Mouse (Mus musculus): ENCODE measurements around the gene Sipa1l2. TPM values are rescaled to one million over a fixed set of nuclear protein-coding genes. Genes with fewer than 3 reads are reported as not detected.

Gene Sipa1l2
- total RNA-seq, 2 experiments from 2014 or later = 7.4 to 11.6 TPM

DNA sequence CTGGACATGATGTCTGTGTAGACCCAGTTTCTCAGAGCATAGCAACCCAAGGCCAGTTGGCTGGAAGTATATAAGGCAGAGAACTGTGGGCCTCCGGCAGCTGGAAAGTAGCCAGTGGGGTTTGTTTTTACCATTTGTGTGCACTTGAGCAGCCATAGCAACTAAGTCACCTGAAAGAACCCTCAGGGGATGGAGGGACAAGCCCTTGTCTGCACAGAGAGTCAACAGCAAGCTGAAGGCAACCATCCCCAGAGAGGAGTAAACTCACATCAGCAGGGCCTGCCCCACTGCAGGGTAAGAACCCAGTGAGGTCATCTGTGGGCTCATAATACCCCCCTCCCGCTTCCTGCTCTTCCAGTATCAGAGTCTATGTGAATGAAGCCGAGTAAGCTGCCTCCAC is 14.7 kb upstream of the Sipa1l2 start:
- no peak for ATAC-seq (ENCODE audit: poor library complexity, severe bottlenecking)

DNA sequence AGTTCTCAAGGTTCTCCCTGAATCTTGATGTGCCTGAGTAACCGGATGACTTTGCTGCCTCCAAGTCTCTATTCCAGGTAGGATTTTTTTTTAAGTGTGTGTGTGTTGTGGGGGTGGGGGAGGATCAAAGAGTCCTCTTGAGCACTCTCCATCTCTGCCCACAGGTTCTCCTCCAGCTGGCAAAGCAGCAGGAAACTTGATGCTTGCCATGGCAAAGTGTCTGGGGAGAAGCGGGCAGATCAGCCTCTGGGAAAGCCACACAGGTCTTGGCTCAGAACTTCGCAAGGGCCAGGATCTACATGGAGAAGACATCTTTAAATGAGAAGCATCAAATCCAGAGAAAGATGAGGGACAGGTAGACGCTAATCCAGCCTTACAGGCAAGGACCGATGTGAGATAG is 10.8 kb upstream of the Sipa1l2 start:
- ATAC-seq (ENCODE audit: poor library complexity, severe bottlenecking) = no peak

DNA sequence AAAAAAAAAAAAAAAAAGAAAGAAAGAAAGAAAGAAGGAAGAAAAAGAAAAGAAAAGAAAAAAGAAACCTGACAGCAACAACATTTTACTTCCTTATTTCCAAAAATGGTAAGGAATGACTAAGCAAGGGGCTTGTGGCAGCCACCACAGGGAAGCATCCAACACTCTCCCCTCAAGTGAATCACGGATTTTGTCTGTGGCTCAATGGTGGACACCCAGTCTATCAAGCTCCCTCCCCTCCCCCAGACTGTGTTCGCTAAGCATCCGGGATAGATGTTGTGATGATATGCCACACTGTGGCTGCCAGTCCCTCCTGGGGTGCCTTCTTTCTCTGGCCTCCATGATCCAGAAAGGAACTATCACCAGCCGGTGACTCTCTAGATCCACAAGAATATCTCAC is 6.5 kb upstream of the Sipa1l2 start:
- peak; percentile 68 for ATAC-seq (ENCODE audit: poor library complexity, severe bottlenecking)

DNA sequence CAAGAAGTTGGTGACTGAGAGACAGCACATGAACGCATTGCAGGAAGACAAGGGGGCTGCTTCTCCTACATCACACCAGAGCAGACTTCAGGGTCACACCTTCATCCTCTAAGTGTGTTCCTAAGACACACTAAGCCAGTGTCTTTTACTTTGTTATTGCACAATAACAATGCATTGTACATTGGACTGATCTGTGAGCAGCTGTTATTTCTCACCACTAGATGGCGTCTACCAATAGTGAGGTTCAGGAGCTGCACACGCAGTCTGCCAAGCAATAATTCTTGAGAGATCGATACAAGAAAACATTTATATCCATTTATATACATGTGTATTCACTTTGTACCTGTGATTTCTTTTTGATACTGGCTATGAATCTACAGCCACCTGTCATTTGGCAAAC is 4.7 kb upstream of the Sipa1l2 start:
- ATAC-seq (ENCODE audit: poor library complexity, severe bottlenecking) = peak; percentile 33

DNA sequence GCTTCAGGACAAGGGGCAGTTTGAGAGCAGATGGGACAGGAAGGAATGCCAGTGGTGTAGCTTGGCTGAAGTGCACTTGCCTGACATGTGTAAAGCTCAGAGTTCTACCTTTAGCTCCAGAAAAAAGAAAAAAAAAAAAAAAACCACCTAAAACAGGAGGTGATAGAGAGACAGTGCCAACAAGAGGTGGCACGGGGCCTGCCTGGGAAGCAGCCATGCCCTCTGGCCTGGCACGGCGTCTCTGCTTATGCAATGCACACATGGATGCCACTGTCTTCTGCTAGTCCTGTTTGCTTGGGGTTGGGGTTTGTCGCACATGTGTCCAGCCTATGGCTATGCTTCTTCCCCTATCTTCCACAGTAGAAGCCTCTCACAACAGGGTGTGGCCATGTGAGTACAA is 2.6 kb upstream of the Sipa1l2 start:
- no peak for ATAC-seq (ENCODE audit: poor library complexity, severe bottlenecking)

DNA sequence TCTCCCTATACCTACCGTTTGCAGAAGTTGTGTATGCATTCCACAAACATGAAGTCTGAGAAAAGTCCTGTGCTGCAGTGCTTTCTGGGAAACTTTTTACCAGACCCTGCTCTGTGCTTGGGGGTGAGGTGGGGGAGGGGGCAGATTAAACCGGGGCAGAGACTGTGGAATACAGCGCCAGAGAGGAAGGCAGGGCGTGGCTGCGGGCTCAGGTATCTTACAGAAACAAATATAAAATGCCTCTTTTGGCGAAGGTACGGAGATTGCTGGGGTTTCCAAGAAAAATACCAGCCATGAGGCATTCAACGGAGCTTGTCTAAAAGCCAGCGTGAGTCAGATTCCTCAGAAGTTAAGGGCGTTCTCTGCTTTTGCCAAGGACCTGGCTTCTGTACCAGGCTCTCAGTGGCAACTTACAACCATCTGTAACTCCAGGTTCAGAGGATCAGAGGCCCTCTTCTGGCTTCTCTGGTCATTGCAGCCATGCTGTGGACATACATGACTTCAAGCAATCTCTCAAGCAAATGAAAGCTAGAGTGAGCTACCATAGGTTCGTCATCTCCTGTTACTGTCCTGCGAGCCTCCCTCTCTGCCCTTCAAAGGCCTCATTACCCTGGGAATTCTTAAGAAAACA is 1.3 kb upstream of the Sipa1l2 start:
- ATAC-seq (ENCODE audit: poor library complexity, severe bottlenecking) = no peak

DNA sequence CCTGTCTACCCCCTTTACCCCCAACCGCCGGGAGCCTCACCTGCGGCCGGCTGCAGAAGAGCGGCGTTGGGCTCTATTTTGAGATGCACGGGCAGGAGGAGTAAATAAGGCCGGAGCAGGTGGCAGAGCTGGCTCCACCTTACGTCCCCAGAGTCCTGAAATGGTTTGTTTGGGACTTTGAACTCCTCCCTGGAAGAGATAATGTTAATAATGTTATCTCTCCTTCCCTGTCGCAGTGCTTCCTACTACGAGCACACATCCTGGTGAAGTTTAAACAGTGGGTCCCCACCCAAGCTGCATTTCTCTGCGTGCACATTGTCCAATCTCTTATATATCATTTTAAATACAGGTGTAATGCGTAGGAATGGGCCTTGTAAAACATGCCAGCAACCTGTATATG is 781 bp upstream of the Sipa1l2 start:
- ATAC-seq (ENCODE audit: poor library complexity, severe bottlenecking) = no peak

DNA sequence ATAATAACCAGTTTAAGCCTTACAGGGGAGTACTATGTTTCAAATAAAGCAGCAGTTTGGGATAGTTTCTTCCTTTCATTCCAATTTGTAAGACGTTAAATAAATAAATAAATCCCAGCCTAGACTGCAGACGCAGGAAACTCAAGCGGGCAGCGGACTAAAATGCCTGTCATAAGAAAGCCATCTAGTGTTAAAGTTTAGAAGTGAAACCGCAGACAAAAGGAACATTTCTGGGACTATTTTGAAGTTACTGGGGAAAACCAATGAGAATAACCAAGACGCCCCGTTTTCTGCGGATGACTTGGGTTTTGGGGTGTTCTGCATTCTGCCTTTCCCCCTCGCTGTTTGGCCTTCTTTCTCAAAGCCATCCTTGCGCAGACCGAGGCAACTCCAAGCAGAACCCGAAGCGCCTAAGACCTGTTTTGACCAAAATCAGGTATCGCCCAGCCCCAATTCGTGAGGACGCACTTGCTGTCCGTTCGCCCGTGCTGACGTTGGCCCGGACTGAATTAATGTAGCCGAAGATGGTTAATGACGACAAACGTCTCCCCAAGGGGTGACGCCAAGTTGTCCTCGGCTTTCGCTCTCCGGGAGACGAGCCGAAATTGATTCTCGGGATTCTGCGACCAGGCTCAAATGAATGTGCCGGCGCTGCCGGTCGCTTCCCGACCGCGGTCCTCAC is 616 bp downstream of the Sipa1l2 start:
- ATAC-seq (ENCODE audit: poor library complexity, severe bottlenecking) = 0 out of 2 replicates have a peak, but pooled peaks have one; percentile 11

DNA sequence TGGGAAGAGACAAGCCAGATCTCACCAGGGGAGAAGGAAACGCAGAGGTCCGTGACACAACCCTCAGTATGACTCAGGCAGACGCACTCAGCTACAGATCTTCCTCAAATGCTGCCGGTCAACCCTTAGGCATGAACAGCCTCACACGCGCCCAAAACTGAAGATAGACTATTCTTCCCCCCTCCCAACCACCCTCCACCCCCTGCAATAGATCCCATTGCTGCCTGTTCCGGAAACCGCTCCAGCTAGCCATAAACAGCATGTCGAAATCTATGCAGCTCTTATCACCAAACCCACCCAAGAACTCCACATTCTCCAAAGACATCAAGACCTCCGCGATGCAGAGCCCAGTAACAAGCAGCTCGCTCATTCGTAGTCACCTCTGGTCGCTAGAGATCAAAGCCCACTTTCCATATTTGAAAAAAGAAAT is 1.2 kb downstream of the Sipa1l2 start:
- ATAC-seq (ENCODE audit: poor library complexity, severe bottlenecking) = peak; percentile 64

DNA sequence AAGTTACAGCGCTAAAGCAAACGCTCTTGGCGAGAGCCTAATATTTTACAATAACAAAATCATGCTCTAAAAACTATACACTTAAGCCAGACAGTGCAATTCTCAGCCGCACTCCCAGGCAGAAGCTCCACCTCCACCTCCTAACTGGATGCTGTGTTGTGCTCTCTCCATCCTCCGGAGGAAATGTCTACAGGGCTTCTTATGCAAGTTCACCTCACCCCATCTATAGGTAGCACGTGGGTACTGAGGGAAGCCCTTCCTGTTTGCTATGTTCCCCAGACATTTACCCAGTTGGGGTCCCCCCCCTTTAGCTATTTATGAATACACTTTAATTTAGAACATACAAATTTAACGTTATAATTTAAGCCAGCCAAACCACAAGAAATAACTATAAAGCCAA is 2.0 kb downstream of the Sipa1l2 start:
- ATAC-seq (ENCODE audit: poor library complexity, severe bottlenecking) = peak; percentile 50

DNA sequence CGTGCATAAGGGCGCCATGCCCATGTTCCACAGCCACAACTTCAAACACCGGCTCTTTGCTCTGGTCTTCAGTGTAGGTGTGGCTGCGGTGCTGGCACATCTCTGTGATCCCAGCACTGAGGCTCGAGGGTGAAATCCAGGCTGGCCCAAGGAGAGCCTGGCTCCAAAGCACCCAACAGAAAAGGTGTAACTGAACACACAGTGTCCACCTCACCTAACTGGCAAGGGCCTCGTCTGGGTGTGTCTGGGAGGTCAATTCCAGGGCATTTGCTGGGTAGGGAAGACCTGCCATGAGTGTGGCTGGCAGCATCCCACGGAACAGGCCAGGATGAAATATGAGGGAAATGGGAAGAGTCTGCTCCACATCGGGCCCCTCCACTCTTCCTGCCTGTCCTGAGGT is 6.7 kb downstream of the Sipa1l2 start:
- ATAC-seq (ENCODE audit: poor library complexity, severe bottlenecking) = no peak

DNA sequence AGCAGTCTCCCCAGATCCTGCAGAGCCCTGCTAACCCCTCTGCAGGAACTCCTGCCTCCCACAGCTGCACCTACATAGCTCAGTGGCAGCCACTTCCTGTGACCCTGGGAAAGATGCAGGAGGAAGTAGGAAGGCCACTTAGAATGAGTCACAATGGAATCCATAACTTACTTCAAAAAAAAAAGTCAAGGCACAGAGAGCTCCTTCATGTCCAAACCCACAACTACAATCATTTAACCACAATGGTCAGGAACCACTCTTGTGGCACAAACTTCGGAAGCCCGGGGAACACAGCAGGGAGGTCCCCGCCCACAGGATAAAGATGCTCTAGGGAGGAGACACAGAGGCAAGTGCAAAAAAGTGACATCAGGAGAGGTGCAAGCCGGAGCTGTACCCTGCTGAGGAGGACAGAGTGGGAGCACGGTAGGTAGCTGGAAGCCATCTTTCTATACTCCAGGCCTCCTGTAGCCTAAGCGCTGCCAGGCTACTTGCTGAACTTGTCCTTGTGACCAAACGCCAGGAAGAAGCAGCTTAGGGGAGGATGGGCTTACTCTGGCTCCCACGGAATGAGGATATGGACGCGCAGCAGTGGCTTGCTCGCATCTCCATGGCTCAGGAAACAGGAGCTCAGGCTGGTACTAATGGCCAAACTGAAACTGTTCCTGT is 8.7 kb downstream of the Sipa1l2 start:
- peak; percentile 34 for ATAC-seq (ENCODE audit: poor library complexity, severe bottlenecking)

DNA sequence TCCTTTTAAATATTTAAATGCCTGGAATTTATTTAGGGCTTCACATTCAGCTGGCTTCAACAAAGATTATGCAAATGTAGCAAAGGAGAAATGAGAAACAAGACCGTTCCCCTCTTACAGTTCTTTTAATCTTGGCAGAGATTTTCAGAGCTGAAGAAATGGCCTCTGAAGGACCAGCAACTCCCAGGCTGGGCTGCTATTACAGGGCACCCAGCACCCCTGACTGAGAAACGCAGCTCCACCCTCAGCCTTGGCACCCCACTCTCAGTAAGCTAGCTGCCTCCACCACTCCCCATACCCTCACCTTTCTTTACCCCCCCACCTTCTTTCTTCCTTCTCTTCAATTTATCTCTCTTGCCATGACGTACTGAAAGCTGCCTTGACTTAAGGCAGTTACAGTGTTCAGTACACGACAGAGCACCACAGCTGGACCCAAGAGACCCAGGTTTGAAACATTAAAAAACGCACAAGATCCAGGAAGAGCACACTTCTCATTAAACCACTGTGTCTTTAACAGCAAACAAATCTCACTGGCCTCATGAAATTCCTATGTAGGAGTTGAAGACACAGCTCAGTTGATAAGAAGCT is 10.4 kb downstream of the Sipa1l2 start:
- no peak for ATAC-seq (ENCODE audit: poor library complexity, severe bottlenecking)

DNA sequence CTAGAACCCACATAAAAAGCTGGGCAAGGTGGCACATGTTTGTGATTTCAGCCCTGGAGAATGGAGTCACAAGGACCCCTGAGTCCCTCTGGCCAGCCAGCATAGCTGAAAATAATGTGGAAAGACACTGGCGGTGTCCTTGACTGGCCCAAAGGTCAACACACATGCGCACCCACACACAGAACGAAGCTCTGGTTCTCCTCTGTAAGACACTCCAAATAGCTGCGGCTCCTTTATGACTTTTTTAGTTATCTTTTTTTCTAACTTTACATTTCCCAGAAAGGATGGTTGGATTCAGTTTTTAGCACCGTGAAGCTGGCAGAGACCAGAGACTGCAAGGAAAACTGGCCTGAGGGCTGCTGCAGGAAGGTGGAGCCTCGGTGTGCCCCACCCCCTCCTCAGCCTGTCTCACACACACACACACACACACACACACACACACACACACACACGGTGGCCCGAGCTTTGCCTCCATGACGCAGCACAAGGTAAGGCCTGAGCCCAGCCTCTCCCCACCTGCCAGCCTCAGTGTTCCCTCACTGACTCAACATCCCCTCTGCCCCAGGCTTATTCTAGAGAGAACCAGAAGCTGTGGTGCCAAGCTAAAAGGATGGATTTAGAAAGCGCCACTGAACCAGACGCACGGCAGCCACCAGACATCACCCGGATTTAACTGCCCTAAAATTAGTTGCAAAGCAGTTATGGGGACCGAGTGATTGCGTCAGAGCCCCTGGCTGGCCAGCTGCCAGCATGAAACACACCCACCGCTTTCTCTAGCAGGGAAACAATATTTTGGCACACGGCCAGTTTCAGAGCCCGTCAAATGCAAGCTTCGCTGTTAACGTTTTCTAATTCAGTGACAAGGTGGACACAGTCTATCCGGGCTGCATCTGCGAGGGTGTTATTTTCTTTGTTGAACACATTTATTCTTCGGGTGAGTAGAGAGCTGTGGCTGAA is 11.2 kb downstream of the Sipa1l2 start:
- peak; percentile 59 for ATAC-seq (ENCODE audit: poor library complexity, severe bottlenecking)

DNA sequence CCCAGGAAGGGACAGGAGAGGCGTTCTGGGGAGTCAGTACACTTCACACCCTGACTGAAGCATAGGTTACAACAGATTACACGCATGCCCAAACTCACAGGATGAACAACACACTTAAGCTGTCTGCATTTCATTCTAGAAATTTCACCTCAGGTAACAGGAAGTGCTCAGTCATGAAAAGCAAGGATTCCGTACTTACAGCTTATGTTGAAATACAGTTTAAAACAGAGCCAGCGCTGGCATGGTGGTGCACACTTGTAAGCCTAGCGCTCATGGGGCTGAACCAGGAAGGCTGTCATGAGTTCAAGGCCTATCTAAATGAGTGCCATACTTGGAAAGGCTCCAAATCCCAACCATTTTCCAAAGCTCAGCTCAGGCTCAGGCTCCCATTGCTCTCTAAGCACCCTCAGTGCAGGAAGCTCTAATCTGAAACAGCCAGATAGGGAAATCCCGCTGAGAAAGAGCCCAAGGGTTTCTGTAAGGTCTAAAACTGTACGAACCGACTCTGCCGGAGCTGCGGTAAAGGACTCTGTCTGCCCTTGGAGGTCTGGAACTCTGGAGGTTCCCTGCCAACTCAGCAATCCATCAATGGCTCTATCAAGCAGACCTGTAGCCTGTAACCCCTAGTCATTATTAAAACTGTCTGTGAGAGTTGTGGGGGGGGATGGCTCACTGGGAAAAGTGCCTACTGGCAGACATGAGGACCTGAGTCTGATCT is 12.1 kb downstream of the Sipa1l2 start:
- peak; percentile 39 for ATAC-seq (ENCODE audit: poor library complexity, severe bottlenecking)

DNA sequence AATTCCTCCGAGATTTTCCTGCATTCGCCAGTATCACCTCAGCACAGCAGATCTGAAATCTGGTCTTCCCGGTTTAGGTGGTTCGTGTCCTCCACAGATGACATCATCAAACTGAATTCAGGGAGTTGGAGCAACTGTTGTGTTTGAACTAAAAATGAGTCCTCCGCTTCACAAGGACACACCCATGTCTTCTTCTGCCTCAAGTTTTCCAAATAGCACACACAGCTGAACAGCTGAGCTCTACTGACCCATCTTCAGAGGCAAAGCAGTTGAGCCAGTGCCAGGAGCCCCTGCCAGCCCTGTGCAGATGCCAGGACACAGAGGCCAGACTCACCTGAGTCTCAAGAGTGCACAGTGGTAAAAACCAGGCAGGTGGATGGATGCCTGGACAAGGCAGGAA is 12.9 kb downstream of the Sipa1l2 start:
- no peak for ATAC-seq (ENCODE audit: poor library complexity, severe bottlenecking)

DNA sequence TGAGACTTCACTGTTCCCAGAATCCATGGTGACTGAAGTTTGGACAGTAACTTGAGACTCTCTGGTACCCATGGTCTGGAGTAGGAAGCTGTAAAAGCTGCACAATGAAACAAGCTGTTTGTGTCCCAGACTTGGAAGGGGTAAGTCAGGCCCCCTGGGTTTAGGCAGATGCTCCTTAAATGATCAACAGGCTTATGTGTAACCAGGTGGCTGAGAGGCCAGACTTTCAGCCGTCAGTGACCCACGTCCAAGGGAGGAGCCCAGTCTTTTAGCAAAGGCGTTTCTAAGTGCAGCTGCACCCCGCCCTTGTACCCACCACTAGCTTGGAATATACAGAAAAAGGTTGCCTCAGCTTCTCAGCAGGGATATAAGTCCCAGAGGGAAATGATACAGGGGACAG is 19.0 kb downstream of the Sipa1l2 start:
- ATAC-seq (ENCODE audit: poor library complexity, severe bottlenecking) = no peak

DNA sequence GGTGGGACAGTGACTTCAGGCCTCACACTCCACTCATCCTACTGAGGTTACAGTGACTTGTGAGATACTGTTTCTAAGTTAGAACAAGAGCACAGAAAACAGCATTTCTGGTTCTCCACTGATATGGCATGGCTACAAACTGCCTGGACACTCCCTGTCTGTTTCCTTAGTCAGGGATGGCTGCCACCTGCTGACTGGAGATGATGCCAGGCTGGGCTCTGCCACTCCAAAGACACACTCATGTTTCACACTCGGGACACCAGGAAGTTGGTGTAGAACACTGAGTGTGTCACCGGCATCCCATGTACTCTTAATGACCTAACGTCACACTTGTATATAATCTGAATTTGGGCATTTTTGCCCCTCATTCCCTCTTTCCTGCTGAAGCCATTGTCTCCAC is 22.3 kb downstream of the Sipa1l2 start:
- no peak for ATAC-seq (ENCODE audit: poor library complexity, severe bottlenecking)

DNA sequence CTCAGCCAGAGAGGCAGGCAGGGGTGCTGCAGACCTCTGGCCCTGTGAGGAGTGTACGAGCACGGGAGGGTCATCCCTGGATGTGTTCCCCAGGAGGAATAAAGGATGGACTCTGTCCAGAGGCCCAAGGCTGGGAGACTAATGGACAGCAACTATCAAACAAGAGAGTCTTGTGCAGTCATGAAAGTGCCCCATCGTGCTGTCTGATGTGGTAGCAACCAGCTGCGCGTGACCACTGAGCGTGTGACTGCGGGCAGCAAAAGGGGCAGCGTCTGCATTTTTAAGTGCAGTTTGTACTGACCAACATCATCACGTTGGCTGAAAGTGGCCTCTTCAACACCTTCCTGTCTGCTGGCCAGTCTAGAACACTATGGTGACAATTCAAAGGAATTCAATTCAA is 23.7 kb downstream of the Sipa1l2 start:
- no peak for ATAC-seq (ENCODE audit: poor library complexity, severe bottlenecking)
